Mouse (Mus musculus) Patski (cell line): ENCODE results near the gene Retreg3. TPM values are rescaled to one million over a fixed set of nuclear protein-coding genes. Genes with fewer than 3 reads are reported as not detected.
A peak's percentile ranks its signal among the peaks of the same experiment; 100 is the strongest.

Source experiments
- ATAC-seq: fragments of 100-300 bp; one replicate; pipeline ENCODE4 v1.8.0; 2021
- CTCF ChIA-PET: fragments of 350-600 bp; sonication (Branson Sonifier 250); formaldehyde crosslinking; loops from one replicate; lab custom pipeline; 2022; ENCODE audit warnings: inconsistent platforms; lab: Charles Lee
- POLR2A ChIA-PET: fragments of 350-600 bp; sonication (Branson Sonifier 250); formaldehyde crosslinking; loops from one replicate; lab custom pipeline; 2022; ENCODE audit warnings: antibody characterized with exemption, inconsistent platforms; lab: Charles Lee
- DNase-seq: peaks from one replicate; pipeline ENCODE4 v3.0.0-alpha.2; 2011; ENCODE audit warnings: low read depth, low spot score
- H3K27me3 ChIP-seq: fragments of 371-371 bp; one replicate; pipeline ENCODE4 v1.5.1; 2021
- CTCF ChIP-seq: fragments of 100-300 bp; IDR thresholded peaks from one replicate; pipeline ENCODE4 v1.5.1; 2021
- in situ Hi-C: fragments of 300-500 bp; cut with MboI; formaldehyde crosslinking; loops from 3 replicates; pipeline ENCODE4 v1.11.1; 2018; ENCODE audit warnings: low pct_unique_long_range_greater_than_20kb, mixed read lengths
- polyA plus RNA-seq: library from polyadenylated mRNA; unstranded; gene quantifications from one replicate; pipeline ENCODE4 v1.2.3, GENCODE M21; 2021

Gene Retreg3
- polyA plus RNA-seq, 1 experiment from 2014 or later, result 72.2 TPM

DNA sequence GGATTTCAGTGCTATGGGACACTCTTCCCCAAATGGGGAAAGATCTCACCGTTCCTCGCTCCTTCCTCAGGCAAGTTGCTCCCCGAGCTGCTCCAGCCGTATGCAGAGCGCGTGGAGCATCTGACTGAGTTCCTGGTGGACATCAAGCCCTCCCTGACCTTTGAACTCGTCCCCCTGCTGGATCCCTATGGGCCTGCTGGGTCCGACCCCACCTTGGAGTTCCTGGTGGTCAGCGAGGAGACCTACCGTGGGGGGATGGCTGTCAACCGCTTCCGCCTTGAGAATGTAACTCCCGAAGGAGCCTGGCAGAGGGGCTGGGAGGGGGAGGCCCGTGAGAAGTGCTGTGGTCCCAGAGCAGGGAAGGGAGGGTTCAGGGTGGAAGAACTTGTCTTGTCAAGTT, 35.4 kb downstream of the Retreg3 start:
- CTCF ChIA-PET, result interaction anchor here (1.1 kb wide), 1 partner anchor 11 kb away, joined by 3 read pairs; the partner anchor contains the start of gene Psmc3ip
- in situ Hi-C loops, result loop anchor here (5.0 kb wide), 1 partner anchor 88 kb away; the partner anchor contains the start of genes Cntnap1 and Plekhh3
- DNase-seq, result no peak
- no peaks in the 10 kb centered on the region for H3K27me3 ChIP-seq
- ATAC-seq, result no peak
- POLR2A ChIA-PET, result interaction anchor here (1.7 kb wide), 1 partner anchor 9 kb away, joined by 7 read pairs; no protein-coding TSS in a partner anchor
- no peak for TF ChIP-seq CTCF

DNA sequence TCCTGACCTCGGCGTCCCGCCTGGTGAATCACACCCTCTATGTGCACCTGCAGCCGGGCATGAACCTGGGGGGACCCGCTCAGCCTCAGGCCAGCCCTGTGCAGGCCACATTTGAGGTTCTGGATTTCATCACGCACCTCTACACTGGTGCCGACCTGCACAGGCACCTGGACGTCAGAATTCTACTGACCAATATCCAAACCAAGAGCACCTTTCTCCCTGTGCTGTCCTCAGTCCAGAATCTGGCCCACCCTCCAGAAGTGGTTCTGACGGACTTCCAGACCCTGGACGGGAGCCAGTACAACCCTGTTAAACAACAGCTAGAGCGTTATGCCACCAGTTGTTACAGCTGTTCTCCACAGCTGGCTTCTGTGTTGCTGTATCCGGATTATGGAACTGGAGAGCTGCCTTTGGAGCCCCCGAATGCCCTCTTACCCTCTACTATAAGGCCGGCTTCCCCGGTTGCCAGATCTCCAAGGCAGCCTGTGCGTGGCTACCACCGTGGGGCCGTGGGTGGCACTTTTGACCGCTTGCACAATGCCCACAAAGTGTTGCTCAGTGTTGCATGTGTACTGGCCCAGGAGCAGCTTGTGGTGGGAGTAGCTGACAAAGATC, 36.5 kb downstream of the Retreg3 start:
- ATAC-seq, result no peak
- no peak for TF ChIP-seq CTCF
- H3K27me3 ChIP-seq, result no peaks in the 10 kb centered on the region
- in situ Hi-C loops, result loop anchor here (5.0 kb wide), 1 partner anchor 89 kb away; the partner anchor contains the start of genes Cntnap1 and Plekhh3
- DNase-seq, result no peak
- ChIA-PET POLR2A (interaction anchor here (0.5 to 1.7 kb wide), 4 partner anchors 10 to 100 kb away, joined by 3 to 7 read pairs (median 4); no protein-coding TSS in a partner anchor), CTCF (interaction anchor here (1.1 to 2.0 kb wide), 2 partner anchors 12 to 25 kb away, joined by 3 to 5 read pairs; partner anchors contain the start of gene Psmc3ip)

DNA sequence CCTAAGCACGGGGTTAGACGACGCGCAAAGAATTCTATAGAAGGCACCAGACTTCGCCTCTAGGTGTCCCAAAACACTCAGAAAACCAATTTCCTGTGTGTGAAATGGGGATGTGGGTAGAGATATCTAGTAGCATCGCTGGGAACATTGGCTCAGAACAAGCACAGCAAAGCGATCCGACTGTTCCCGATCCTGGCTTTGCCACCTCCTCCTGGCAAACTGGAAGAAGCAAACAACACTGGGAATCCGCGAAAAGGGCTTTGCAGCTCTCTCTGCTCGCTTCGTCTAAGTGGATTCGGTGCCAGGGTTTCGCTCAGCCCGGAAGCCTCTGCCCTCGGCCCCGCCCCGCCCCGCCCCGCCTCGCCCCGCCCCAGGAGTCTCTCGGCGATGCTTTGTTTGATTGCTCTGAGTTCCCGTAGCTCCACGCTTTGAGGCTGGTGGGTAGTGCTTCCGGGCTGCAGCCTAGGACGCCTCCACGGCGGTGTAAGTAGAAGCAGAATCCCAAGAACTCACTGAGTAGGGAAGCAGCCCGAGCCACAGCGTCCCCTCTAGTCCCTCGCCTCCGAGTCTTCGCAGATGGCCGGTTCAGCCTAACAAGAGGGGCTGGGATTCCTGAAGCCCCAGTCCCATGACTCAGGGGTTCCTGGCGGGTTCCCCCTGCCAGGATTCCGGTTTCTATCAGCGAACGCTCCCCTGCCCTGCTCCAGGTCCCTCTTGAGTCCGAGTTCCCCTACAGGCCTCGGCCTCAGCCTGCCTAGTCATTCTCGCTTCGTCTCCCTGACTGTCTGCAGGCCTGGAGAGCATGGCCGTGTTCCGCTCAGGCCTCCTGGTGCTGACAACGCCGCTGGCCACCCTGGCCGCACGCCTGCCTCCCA, 37.2 kb downstream of the Retreg3 start, which contains the start of gene Coasy:
Coasy (plus strand) TSS at position 358 of the 875 bp plus-strand sequence.
- ATAC-seq (peak; percentile 55), DNase-seq (peak; percentile 74)
- TF ChIP-seq CTCF, result no peak
- ChIA-PET POLR2A (interaction anchor here (0.5 to 3.3 kb wide), 2 partner anchors 12 to 46 kb away, joined by 4 to 13 read pairs; partner anchors contain the start of gene Naglu), CTCF (interaction anchor here (1.8 to 2.0 kb wide), 2 partner anchors 24 to 90 kb away, joined by 5 to 7 read pairs; partner anchors contain the start of gene Plekhh3)
- in situ Hi-C loops, result loop anchor here (5.0 kb wide), 1 partner anchor 90 kb away; the partner anchor contains the start of genes Cntnap1 and Plekhh3
- no peaks in the 10 kb centered on the region for H3K27me3 ChIP-seq

DNA sequence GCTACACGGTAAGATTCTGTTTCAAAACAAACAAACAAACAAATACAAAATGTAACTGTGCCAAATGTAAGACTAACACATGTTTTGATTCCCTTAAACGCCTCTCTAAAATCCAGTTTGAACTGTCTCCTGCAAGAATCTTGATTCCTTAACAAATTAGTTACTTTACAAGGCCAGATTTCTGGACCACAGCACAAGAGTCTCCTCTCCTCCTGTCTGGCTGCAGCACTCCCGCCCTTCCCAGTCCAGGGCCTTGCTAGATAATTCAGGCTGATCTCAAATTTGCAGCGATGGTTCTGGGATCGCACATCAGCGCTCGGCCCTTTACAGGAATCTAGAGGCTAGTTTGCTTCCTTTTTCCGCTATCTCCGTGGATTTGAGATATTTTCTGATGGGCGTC, 38.0 kb downstream of the Retreg3 start:
- ATAC-seq (no peak), DNase-seq (no peak)
- in situ Hi-C loops, result loop anchor here (5.0 kb wide), 1 partner anchor 91 kb away; the partner anchor contains the start of genes Cntnap1 and Plekhh3
- CTCF ChIA-PET, result interaction anchor here (1.8 kb wide), 1 partner anchor 90 kb away, joined by 7 read pairs; the partner anchor contains the start of gene Plekhh3
- no peaks in the 10 kb centered on the region for H3K27me3 ChIP-seq
- POLR2A ChIA-PET, result interaction anchor here (3.3 kb wide), 1 partner anchor 12 kb away, joined by 13 read pairs; the partner anchor contains the start of gene Naglu
- no peak for TF ChIP-seq CTCF

DNA sequence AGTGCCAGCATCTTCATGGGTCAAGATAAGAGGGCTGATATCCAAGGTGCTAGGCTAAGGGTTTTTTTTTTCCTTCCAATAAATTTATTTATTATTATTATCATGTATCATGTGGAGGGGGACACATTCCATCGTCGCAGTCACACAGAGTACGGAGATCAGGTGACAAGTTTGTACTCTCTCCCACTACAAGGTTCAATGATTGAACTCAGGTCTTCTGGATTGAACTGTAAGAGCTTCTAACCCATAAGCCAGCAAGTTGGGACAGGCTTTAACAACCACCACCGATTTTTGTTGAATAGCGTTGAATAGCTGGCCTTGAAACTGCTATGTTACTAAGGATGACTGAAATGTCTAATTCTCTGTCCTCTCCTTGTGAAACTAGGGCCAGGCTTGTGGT, 39.3 kb downstream of the Retreg3 start:
- ChIA-PET POLR2A (interaction anchor here (0.6 to 3.3 kb wide), 2 partner anchors 10 to 37 kb away, joined by 3 to 13 read pairs; partner anchors contain the start of gene Naglu), CTCF (no interaction called here)
- ATAC-seq (no peak), DNase-seq (no peak)
- H3K27me3 ChIP-seq, result no peaks in the 10 kb centered on the region
- no peak for TF ChIP-seq CTCF
- in situ Hi-C loops, result loop anchor here (5.0 kb wide), 1 partner anchor 92 kb away; the partner anchor contains the start of genes Cntnap1 and Plekhh3

DNA sequence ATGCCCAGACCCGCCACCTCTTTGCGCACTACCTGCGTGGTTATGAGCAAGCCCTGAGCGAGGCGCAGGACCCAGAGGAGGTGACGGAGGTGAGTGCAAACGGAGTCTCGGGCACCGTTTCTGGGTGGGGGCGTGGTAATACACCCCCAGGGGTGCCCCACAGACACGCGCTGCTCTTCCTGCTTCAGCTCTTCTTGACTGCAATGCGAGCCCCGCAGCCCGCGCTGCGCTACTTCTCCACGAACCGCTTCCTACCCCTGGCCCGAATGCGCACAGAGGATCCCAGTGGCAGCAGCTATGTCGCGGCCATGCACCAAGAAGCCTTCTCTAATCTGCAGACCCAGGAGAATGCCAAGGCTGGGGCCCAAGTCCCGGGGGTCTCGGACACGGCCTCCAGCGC, 39.9 kb downstream of the Retreg3 start:
- DNase-seq (no peak), ATAC-seq (no peak)
- in situ Hi-C loops, result loop anchor here (5.0 kb wide), 1 partner anchor 93 kb away; the partner anchor contains the start of genes Cntnap1 and Plekhh3
- ChIA-PET CTCF (no interaction called here), POLR2A (interaction anchor here (3.3 kb wide), 1 partner anchor 10 kb away, joined by 13 read pairs; the partner anchor contains the start of gene Naglu)
- no peak for TF ChIP-seq CTCF
- H3K27me3 ChIP-seq, result no peaks in the 10 kb centered on the region

DNA sequence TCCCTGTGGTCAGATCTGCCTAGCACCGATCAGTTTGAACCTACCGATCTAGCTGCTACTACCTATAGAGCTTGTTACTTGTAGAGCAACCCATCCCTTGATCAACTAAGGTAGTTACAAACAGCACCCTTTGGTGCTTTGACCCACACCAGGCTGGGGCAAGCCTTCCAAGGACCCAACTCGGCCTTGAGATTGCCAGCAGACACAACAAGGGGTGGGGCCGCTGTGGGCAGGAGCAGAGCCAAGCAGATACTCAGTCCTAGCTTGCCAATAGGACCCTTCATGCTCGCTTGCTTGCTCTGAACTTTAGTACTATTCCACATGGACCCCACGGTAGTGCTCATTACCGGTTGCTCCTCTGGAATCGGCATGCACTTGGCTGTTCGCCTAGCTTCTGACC, 41.6 kb downstream of the Retreg3 start, which contains the start of gene Hsd17b1:
Hsd17b1 (plus strand) TSS at position 291 of the 400 bp plus-strand sequence.
- in situ Hi-C loops, result no loop called here
- DNase-seq (no peak), ATAC-seq (no peak)
- ChIA-PET CTCF (no interaction called here), POLR2A (no interaction called here)
- no peak for TF ChIP-seq CTCF
- H3K27me3 ChIP-seq, result no peaks in the 10 kb centered on the region

DNA sequence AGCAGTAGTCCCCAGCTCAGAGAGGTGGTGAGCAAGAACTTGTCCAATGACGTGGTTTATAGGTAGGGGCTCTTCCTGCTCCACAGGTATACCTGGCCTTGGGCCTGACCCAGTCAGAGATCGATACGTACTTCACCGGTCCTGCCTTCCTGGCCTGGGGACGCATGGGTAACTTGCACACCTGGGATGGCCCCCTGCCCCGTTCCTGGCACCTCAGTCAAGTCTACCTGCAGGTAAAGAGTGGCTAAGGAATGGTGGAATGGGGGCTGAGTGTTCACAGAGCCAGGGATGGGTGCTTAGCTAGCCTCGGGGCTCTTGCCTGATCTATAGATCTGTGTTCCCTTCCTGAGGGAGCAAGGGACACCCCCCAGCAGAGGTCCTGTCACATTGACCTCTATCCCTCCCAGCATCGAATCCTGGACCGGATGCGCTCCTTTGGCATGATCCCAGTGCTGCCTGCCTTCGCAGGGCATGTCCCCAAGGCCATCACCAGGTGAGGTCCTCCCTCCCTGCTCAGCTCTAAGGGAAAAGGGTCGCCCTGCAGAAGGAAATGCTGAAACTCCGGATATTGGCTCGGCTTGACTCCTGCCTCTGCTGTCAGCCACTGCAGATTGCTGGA, 47.8 kb downstream of the Retreg3 start:
- no peak for TF ChIP-seq CTCF
- in situ Hi-C loops, result no loop called here
- no peak for DNase-seq
- ATAC-seq, result no peak
- POLR2A ChIA-PET, result interaction anchor here (1.7 kb wide), 1 partner anchor 12 kb away, joined by 4 read pairs; no protein-coding TSS in a partner anchor
- H3K27me3 ChIP-seq, result no peaks in the 10 kb centered on the region
- CTCF ChIA-PET, result interaction anchor here (1.1 kb wide), 1 partner anchor 99 kb away, joined by 3 read pairs; the partner anchor contains the start of gene Plekhh3

DNA sequence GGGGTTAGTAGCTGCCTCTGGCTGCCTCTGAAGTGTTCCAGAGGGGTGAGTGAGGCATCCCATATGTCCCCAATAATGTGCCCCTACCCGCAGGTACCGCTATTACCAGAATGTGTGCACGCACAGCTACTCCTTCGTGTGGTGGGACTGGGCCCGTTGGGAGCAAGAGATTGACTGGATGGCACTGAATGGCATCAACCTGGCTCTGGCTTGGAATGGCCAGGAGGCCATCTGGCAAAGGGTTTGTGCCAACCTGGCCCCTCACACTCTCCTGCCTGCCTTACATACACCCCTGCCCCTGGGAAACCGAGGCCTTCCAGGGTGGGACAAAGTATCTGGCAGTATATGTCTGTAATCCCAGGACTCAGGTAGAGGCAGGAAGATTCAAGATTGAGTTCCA, 48.7 kb downstream of the Retreg3 start:
- H3K27me3 ChIP-seq, result no peaks in the 10 kb centered on the region
- DNase-seq (no peak), ATAC-seq (no peak)
- ChIA-PET CTCF (interaction anchor here (0.8 to 1.1 kb wide), 2 partner anchors 88 to 100 kb away, joined by 3 read pairs; partner anchors contain the start of gene Plekhh3), POLR2A (interaction anchor here (1.7 to 2.9 kb wide), 3 partner anchors 10 to 23 kb away, joined by 4 to 13 read pairs (median 4); partner anchors contain the start of gene Coasy)
- in situ Hi-C loops, result no loop called here
- TF ChIP-seq CTCF, result no peak
